ENCODE assay signal across 8 mouse cellular contexts in the genomic region with DNA sequence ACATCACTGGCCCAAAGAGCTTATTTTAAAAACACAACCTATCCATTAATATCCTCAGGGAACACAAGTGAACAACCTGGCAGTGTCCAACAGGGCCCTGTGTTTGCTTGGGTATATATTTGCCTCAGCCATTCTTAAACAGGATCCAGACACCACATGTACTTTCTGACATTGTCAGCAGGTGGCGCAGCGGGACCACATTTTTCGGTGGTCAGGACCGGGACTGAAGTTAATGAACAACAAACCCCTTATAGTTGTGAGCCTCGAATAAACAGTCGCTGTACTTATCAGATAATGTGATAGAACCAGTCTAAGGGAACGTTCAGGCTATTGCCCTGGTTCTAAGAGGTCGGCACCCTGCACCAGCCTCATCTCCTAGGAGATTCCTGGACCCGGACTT. TPM values are rescaled to one million over a fixed set of nuclear protein-coding genes. Genes with fewer than 3 reads are reported as not detected.
DNase-seq lines count a peak whose midpoint lies in the region; ATAC-seq and TF ChIP-seq lines count a peak whose summit lies in the region.

No protein-coding gene starts in this region.

- TF ChIP-seq POLR2A in bone marrow macrophage, adult 2 months (IDR thresholded peaks at IDR 0.05; ENCODE audit: borderline replicate concordance, low read depth, low read length), result no peak
- TF ChIP-seq POLR2A in testis, adult 2 months (IDR thresholded peaks at IDR 0.05; ENCODE audit: control insufficient read depth, low read depth, low read length), result no peak

- ATAC-seq in heart, embryonic 14.5 days (ENCODE audit: insufficient number of reproducible peaks, insufficient read depth, low FRiP score, low read depth), result no peak
- ATAC-seq in liver, embryonic 15.5 days (ENCODE audit: insufficient read depth), result peak; percentile 44
- 0 out of 2 replicates have a peak, but pooled peaks have one; percentile 27 for ATAC-seq in neural tube, embryonic 13.5 days (ENCODE audit: low read depth)

- WGBS in heart, embryonic 14.5 days, result 7% methylated on average over 9 of the region's 9 CpGs
- WGBS in liver, embryonic 15.5 days (ENCODE audit: insufficient replicate concordance), result 9% methylated on average over 9 of the region's 9 CpGs
- 9% methylated on average over 9 of the region's 9 CpGs for WGBS in neural tube, embryonic 13.5 days

- no peaks in the 10 kb centered on the region for H3K36me3 ChIP-seq in heart, embryonic 14.5 days (ENCODE audit: control insufficient read depth, insufficient read depth, low read length)
- no peaks in the 10 kb centered on the region for H3K36me3 ChIP-seq in liver, embryonic 15.5 days (replicated peaks)
- no peaks in the 10 kb centered on the region for H3K36me3 ChIP-seq in neural tube, embryonic 13.5 days
- no peaks in the 10 kb centered on the region for H3K36me3 ChIP-seq in testis, adult 2 months (ENCODE audit: control insufficient read depth, insufficient read depth, low read length)

- H3K27me3 ChIP-seq in heart, embryonic 14.5 days (ENCODE audit: control insufficient read depth, insufficient read depth, low read length), result peaks cover 43% of the 10 kb centered on the region
- no peaks in the 10 kb centered on the region; the same call in 1 of the 2 replicates for H3K27me3 ChIP-seq in liver, embryonic 15.5 days
- peaks cover 5% of the 10 kb centered on the region; the same call in 1 of the 2 replicates for H3K27me3 ChIP-seq in neural tube, embryonic 13.5 days
- H3K27me3 ChIP-seq in testis, adult 2 months (ENCODE audit: control insufficient read depth, insufficient read depth, low read length), result no peaks in the 10 kb centered on the region

- H3K4me1 ChIP-seq in bone marrow macrophage, adult 2 months (ENCODE audit: control insufficient read depth, insufficient read depth, low read length), result no peaks in the 10 kb centered on the region
- H3K4me1 ChIP-seq in heart, embryonic 14.5 days (ENCODE audit: control insufficient read depth in 2 of 2, insufficient read depth in 2 of 2, low read length in 2 of 2), result no peaks in the 10 kb centered on the region
- 0 out of 2 replicates have a peak, but pooled peaks cover 5% of the 10 kb centered on the region for H3K4me1 ChIP-seq in liver, embryonic 15.5 days (replicated peaks)
- H3K4me1 ChIP-seq in neural tube, embryonic 13.5 days (replicated peaks), result peaks cover 9% of the 10 kb centered on the region
- no peaks in the 10 kb centered on the region; the same call in 1 of the 2 replicates for H3K4me1 ChIP-seq in testis, adult 2 months (ENCODE audit: control insufficient read depth, insufficient read depth, low read length)

- H3K9ac ChIP-seq in heart, embryonic 14.5 days (ENCODE audit: low read length), result no peak overlapping the region
- H3K9ac ChIP-seq in liver, embryonic 15.5 days, result no peak overlapping the region
- no peak overlapping the region for H3K9ac ChIP-seq in neural tube, embryonic 13.5 days

- no peaks in the 10 kb centered on the region for H3K9me3 ChIP-seq in heart, embryonic 14.5 days (ENCODE audit: control insufficient read depth, low read length)
- no peaks in the 10 kb centered on the region for H3K9me3 ChIP-seq in liver, embryonic 15.5 days (replicated peaks)
- H3K9me3 ChIP-seq in neural tube, embryonic 13.5 days, result no peaks in the 10 kb centered on the region

- H3K4me3 ChIP-seq in bone marrow macrophage, adult 2 months (ENCODE audit: insufficient read depth, low read length), result no peak overlapping the region
- no peak overlapping the region for H3K4me3 ChIP-seq in heart, embryonic 14.5 days (ENCODE audit: control insufficient read depth in 1 of 2, insufficient read depth in 1 of 2, low read depth in 1 of 2, low read length in 2 of 2)
- no peak overlapping the region for H3K4me3 ChIP-seq in liver, embryonic 15.5 days (replicated peaks)
- no peak overlapping the region for H3K4me3 ChIP-seq in neural tube, embryonic 13.5 days
- H3K4me3 ChIP-seq in testis, adult 2 months (ENCODE audit: control insufficient read depth, low read depth, low read length), result no peak overlapping the region

- no peak overlapping the region for H3K27ac ChIP-seq in bone marrow macrophage, adult 2 months (ENCODE audit: insufficient read depth, low read depth, low read length)
- no peak overlapping the region for H3K27ac ChIP-seq in heart, embryonic 14.5 days (replicated peaks in 1 of 2; ENCODE audit: control insufficient read depth in 1 of 2, insufficient read depth in 1 of 2, low read depth in 2 of 2, low read length in 2 of 2)
- no peak overlapping the region for H3K27ac ChIP-seq in liver, embryonic 15.5 days (replicated peaks)
- no peak overlapping the region for H3K27ac ChIP-seq in neural tube, embryonic 13.5 days (replicated peaks)
- no peak overlapping the region for H3K27ac ChIP-seq in testis, adult 2 months (ENCODE audit: control insufficient read depth, insufficient read depth, low read depth, low read length)

- 0 out of 2 replicates have a peak overlapping the region, but pooled peaks have one; percentile 19 for H3K4me2 ChIP-seq in heart, embryonic 14.5 days (ENCODE audit: low read length)
- peak overlapping the region; percentile 33 for H3K4me2 ChIP-seq in liver, embryonic 15.5 days
- no peak overlapping the region for H3K4me2 ChIP-seq in neural tube, embryonic 13.5 days

- TF ChIP-seq CTCF in bone marrow macrophage, adult 2 months (IDR thresholded peaks at IDR 0.05; ENCODE audit: low read depth, low read length), result peak; percentile 63
- peak; percentile 82; the same call in 1 of the 2 replicates for TF ChIP-seq CTCF in testis, adult 2 months (IDR thresholded peaks at IDR 0.05; ENCODE audit: control insufficient read depth, insufficient read depth, insufficient replicate concordance, low read depth, low read length)

- peak; percentile 55 for DNase-seq in CD4-positive helper T cell, adult 2 months (ENCODE audit: low read depth, low spot score)
- peak; percentile 45 for DNase-seq in fibroblast of lung, adult 2 months (ENCODE audit: low read depth)
- peak; percentile 82 to 84 for DNase-seq in kidney, postnatal 25 days

RNA-seq across cellular contexts. Expression of a gene that starts 23.3 kb away (rescaled TPM):
- not detected in 2 replicates for polyA plus RNA-seq in bone marrow macrophage, adult 2 months (2012; ENCODE audit: insufficient read depth, insufficient read length, missing spikeins)
- 0.43 and 1.1 TPM in 2 replicates for polyA plus RNA-seq in heart, embryonic 14.5 days (2014; fragmentation: Nextera tagmentation; extraction: Ambion mirVana)
- 7.0 and 7.2 TPM in 2 replicates for polyA plus RNA-seq in liver, embryonic 15.5 days (2015; fragmentation: Nextera tagmentation; extraction: Ambion mirVana)
- 15.6 and 15.7 TPM in 2 replicates for polyA plus RNA-seq in neural tube, embryonic 13.5 days (2015; fragmentation: Nextera tagmentation; extraction: Ambion mirVana)
- 19.4 and 21.8 TPM in 2 replicates for polyA plus RNA-seq in testis, adult 2 months (2012; rRNA removed)

RNA-seq across cellular contexts. Expression of a gene that starts 45.3 kb away (rescaled TPM):
- 38.1 and 49.7 TPM in 2 replicates for polyA plus RNA-seq in bone marrow macrophage, adult 2 months (2012; ENCODE audit: insufficient read depth, insufficient read length, missing spikeins)
- 48.1 and 49.1 TPM in 2 replicates for polyA plus RNA-seq in heart, embryonic 14.5 days (2014; fragmentation: Nextera tagmentation; extraction: Ambion mirVana)
- polyA plus RNA-seq in liver, embryonic 15.5 days (2015; fragmentation: Nextera tagmentation; extraction: Ambion mirVana), result 21.9 and 29.2 TPM in 2 replicates
- polyA plus RNA-seq in neural tube, embryonic 13.5 days (2015; fragmentation: Nextera tagmentation; extraction: Ambion mirVana), result 170 and 171 TPM in 2 replicates
- 7.7 and 10.8 TPM in 2 replicates for polyA plus RNA-seq in testis, adult 2 months (2012; rRNA removed)

RNA-seq across cellular contexts. Expression of a gene that starts 46.0 kb away (rescaled TPM):
- polyA plus RNA-seq in bone marrow macrophage, adult 2 months (2012; ENCODE audit: insufficient read depth, insufficient read length, missing spikeins), result not detected in 2 replicates
- not detected in 2 replicates for polyA plus RNA-seq in heart, embryonic 14.5 days (2014; fragmentation: Nextera tagmentation; extraction: Ambion mirVana)
- polyA plus RNA-seq in liver, embryonic 15.5 days (2015; fragmentation: Nextera tagmentation; extraction: Ambion mirVana), result not detected in 2 replicates
- polyA plus RNA-seq in neural tube, embryonic 13.5 days (2015; fragmentation: Nextera tagmentation; extraction: Ambion mirVana), result not detected in 2 replicates
- 0.34 and 0.48 TPM in 2 replicates for polyA plus RNA-seq in testis, adult 2 months (2012; rRNA removed)
